Mouse (Mus musculus) embryonic facial prominence, embryonic 12.5 days (tissue): ENCODE data around the gene Fam102a. TPM values are rescaled to one million over a fixed set of nuclear protein-coding genes. Genes with fewer than 3 reads are reported as not detected.

Source experiments
- ATAC-seq: fragments of 200-750 bp; cut with Nextera tagmentation; 2 replicates; pipeline ENCODE4 v1.8.0; 2017; ENCODE audit not compliant: insufficient number of reproducible peaks, insufficient read depth, low FRiP score, low TSS enrichment
- H3K27ac ChIP-seq: fragments of 300-500 bp; sonication (generic); 2 replicates; pipeline ENCODE4 v1.5.1; 2016; ENCODE audit warnings: mild to moderate bottlenecking
- H3K27me3 ChIP-seq: fragments of 300-500 bp; sonication (generic); 2 replicates; pipeline ENCODE4 v1.6.1; 2016; ENCODE audit warnings: mild to moderate bottlenecking, moderate library complexity
- H3K36me3 ChIP-seq: fragments of 300-500 bp; sonication (generic); 2 replicates; pipeline ENCODE4 v1.6.1; 2016; ENCODE audit warnings: mild to moderate bottlenecking
- H3K4me1 ChIP-seq: fragments of 300-500 bp; sonication (generic); 2 replicates; pipeline ENCODE4 v1.6.1; 2016
- H3K4me2 ChIP-seq: fragments of 300-500 bp; sonication (generic); replicated peaks from 2 replicates; pipeline ENCODE4 v1.6.1; 2016; ENCODE audit warnings: mild to moderate bottlenecking, moderate library complexity
- H3K4me3 ChIP-seq: fragments of 300-500 bp; sonication (generic); 2 replicates; pipeline ENCODE4 v1.5.1; 2016; ENCODE audit warnings: mild to moderate bottlenecking
- H3K9ac ChIP-seq: fragments of 300-500 bp; sonication (generic); 2 replicates; pipeline ENCODE4 v1.6.1; 2016; ENCODE audit warnings: mild to moderate bottlenecking, moderate library complexity
- H3K9me3 ChIP-seq: fragments of 300-500 bp; sonication (generic); 2 replicates; pipeline ENCODE4 v1.6.1; 2016; ENCODE audit warnings: mild to moderate bottlenecking, moderate library complexity
- WGBS: fragments of 180-500 bp; shearing (Covaris S2); methylation state at CpG from one replicate; pipeline ENCODE4 v1.1.7; 2016; 5-methylcytosine and 5-hydroxymethylcytosine counted together
- polyA plus RNA-seq: library from polyadenylated mRNA; unstranded; fragments of >200 nt; fragmentation: Nextera tagmentation; extraction: Ambion mirVana; gene quantifications from 2 replicates; pipeline ENCODE4 v1.2.1, GENCODE M21; 2016

Fam102a gene
- polyA plus RNA-seq, 1 experiment from 2014 or later, result 17.0 TPM

GRCm38 (mm10) chr2:32536634-32537359, 1.7 kb downstream of the Fam102a start:
- Histone ChIP-seq H3K4me3 (peak overlapping the region; percentile 79), H3K9me3 (no peaks in the 10 kb centered on the region), H3K27ac (peak overlapping the region; percentile 69), H3K27me3 (no peaks in the 10 kb centered on the region), H3K9ac (peak overlapping the region; percentile 81), H3K36me3 (no peaks in the 10 kb centered on the region), H3K4me2 (peak overlapping the region; percentile 90), H3K4me1 (peaks cover 54% of the 10 kb centered on the region)
- 2% methylated on average over 11 of the region's 11 CpGs for WGBS
- no peak for ATAC-seq

GRCm38 (mm10) chr2:32537360-32537905, 2.3 kb downstream of the Fam102a start:
- Histone ChIP-seq H3K4me1 (peaks cover 54% of the 10 kb centered on the region), H3K27me3 (no peaks in the 10 kb centered on the region), H3K9me3 (no peaks in the 10 kb centered on the region), H3K4me3 (peak overlapping the region; percentile 79), H3K27ac (peak overlapping the region; percentile 69), H3K9ac (peak overlapping the region; percentile 81), H3K36me3 (no peaks in the 10 kb centered on the region), H3K4me2 (peak overlapping the region; percentile 90)
- no peak for ATAC-seq
- 7% methylated on average over 9 of the region's 9 CpGs for WGBS

GRCm38 (mm10) chr2:32537941-32538340, 2.8 kb downstream of the Fam102a start:
- Histone ChIP-seq H3K9me3 (no peaks in the 10 kb centered on the region), H3K27ac (no peak overlapping the region), H3K27me3 (no peaks in the 10 kb centered on the region), H3K36me3 (no peaks in the 10 kb centered on the region), H3K4me1 (peaks cover 54% of the 10 kb centered on the region), H3K9ac (peak overlapping the region; percentile 81; the same call in 1 of the 2 replicates), H3K4me2 (peak overlapping the region; percentile 90), H3K4me3 (peak overlapping the region; percentile 79)
- no peak for ATAC-seq
- 74% methylated on average over 5 of the region's 5 CpGs for WGBS

GRCm38 (mm10) chr2:32538461-32538860, 3.3 kb downstream of the Fam102a start:
- no peaks in the 10 kb centered on the region for H3K9me3 ChIP-seq
- 72% methylated on average over 4 of the region's 4 CpGs for WGBS
- ATAC-seq, result no peak
- H3K27ac ChIP-seq, result no peak overlapping the region
- H3K4me3 ChIP-seq, result peak overlapping the region; percentile 79; the same call in 1 of the 2 replicates
- H3K9ac ChIP-seq, result no peak overlapping the region
- H3K27me3 ChIP-seq, result no peaks in the 10 kb centered on the region
- peak overlapping the region; percentile 90 for H3K4me2 ChIP-seq
- peaks cover 52% of the 10 kb centered on the region for H3K4me1 ChIP-seq
- H3K36me3 ChIP-seq, result no peaks in the 10 kb centered on the region

GRCm38 (mm10) chr2:32539452-32539981, 4.4 kb downstream of the Fam102a start:
- Histone ChIP-seq H3K9ac (peak overlapping the region; percentile 29; the same call in 1 of the 2 replicates), H3K27ac (peak overlapping the region; percentile 3; the same call in 1 of the 2 replicates), H3K9me3 (no peaks in the 10 kb centered on the region), H3K4me1 (peaks cover 42% of the 10 kb centered on the region), H3K27me3 (no peaks in the 10 kb centered on the region), H3K4me2 (peak overlapping the region; percentile 90), H3K36me3 (no peaks in the 10 kb centered on the region), H3K4me3 (no peak overlapping the region)
- 76% methylated on average over 14 of the region's 14 CpGs for WGBS
- no peak for ATAC-seq

GRCm38 (mm10) chr2:32541333-32541908, 6.3 kb downstream of the Fam102a start:
- no peak overlapping the region for H3K4me2 ChIP-seq
- no peak overlapping the region for H3K27ac ChIP-seq
- H3K27me3 ChIP-seq, result no peaks in the 10 kb centered on the region
- no peak overlapping the region for H3K9ac ChIP-seq
- H3K4me1 ChIP-seq, result peaks cover 38% of the 10 kb centered on the region
- 96% methylated on average over 2 of the region's 2 CpGs for WGBS
- no peak for ATAC-seq
- 0 out of 2 replicates have a peak, but pooled peaks cover 6% of the 10 kb centered on the region for H3K36me3 ChIP-seq
- H3K4me3 ChIP-seq, result no peak overlapping the region
- no peaks in the 10 kb centered on the region for H3K9me3 ChIP-seq

- WGBS, result 85% methylated on average over 4 of the region's 4 CpGs
- H3K36me3 ChIP-seq, result 0 out of 2 replicates have a peak, but pooled peaks cover 6% of the 10 kb centered on the region
- H3K4me3 ChIP-seq, result no peak overlapping the region
- ATAC-seq, result no peak
- H3K9ac ChIP-seq, result no peak overlapping the region
- H3K4me2 ChIP-seq, result no peak overlapping the region
- no peaks in the 10 kb centered on the region for H3K27me3 ChIP-seq
- H3K9me3 ChIP-seq, result no peaks in the 10 kb centered on the region
- H3K4me1 ChIP-seq, result peaks cover 31% of the 10 kb centered on the region
- H3K27ac ChIP-seq, result no peak overlapping the region
Observed at GRCm38 (mm10) chr2:32541986-32542573, 6.9 kb downstream of the Fam102a start.

GRCm38 (mm10) chr2:32543031-32543449, 7.9 kb downstream of the Fam102a start:
- WGBS, result 91% methylated on average over 3 of the region's 3 CpGs
- no peak for ATAC-seq

GRCm38 (mm10) chr2:32546951-32547350, 11.8 kb downstream of the Fam102a start:
- H3K27me3 ChIP-seq, result no peaks in the 10 kb centered on the region
- ATAC-seq, result no peak
- H3K4me1 ChIP-seq, result peaks cover 27% of the 10 kb centered on the region
- 0 out of 2 replicates have a peak, but pooled peaks cover 6% of the 10 kb centered on the region for H3K36me3 ChIP-seq
- no peak overlapping the region for H3K27ac ChIP-seq
- WGBS, result 82% methylated on average over 1 of the region's 1 CpGs
- H3K9ac ChIP-seq, result no peak overlapping the region
- H3K4me2 ChIP-seq, result no peak overlapping the region
- no peak overlapping the region for H3K4me3 ChIP-seq
- H3K9me3 ChIP-seq, result no peaks in the 10 kb centered on the region

More at GRCm38 (mm10) chr2:32543031-32543449, 7.9 kb downstream of the Fam102a start:
- no peaks in the 10 kb centered on the region for H3K9me3 ChIP-seq
- H3K27ac ChIP-seq, result no peak overlapping the region
- H3K4me1 ChIP-seq, result peaks cover 21% of the 10 kb centered on the region
- 0 out of 2 replicates have a peak, but pooled peaks cover 6% of the 10 kb centered on the region for H3K36me3 ChIP-seq
- no peak overlapping the region for H3K9ac ChIP-seq
- H3K4me2 ChIP-seq, result no peak overlapping the region
- no peaks in the 10 kb centered on the region for H3K27me3 ChIP-seq
- H3K4me3 ChIP-seq, result no peak overlapping the region

- Histone ChIP-seq H3K9me3 (no peaks in the 10 kb centered on the region), H3K4me3 (no peak overlapping the region), H3K27me3 (no peaks in the 10 kb centered on the region), H3K9ac (no peak overlapping the region), H3K4me1 (peaks cover 27% of the 10 kb centered on the region), H3K4me2 (no peak overlapping the region), H3K36me3 (0 out of 2 replicates have a peak, but pooled peaks cover 6% of the 10 kb centered on the region), H3K27ac (no peak overlapping the region)
- ATAC-seq, result no peak
- WGBS, result 89% methylated on average over 5 of the region's 5 CpGs
Observed at GRCm38 (mm10) chr2:32547380-32547779, 12.2 kb downstream of the Fam102a start.

GRCm38 (mm10) chr2:32547964-32548739, 13.0 kb downstream of the Fam102a start:
- no peak overlapping the region for H3K9ac ChIP-seq
- peaks cover 27% of the 10 kb centered on the region for H3K4me1 ChIP-seq
- 89% methylated on average over 7 of the region's 7 CpGs for WGBS
- H3K27ac ChIP-seq, result no peak overlapping the region
- H3K4me3 ChIP-seq, result no peak overlapping the region
- no peak overlapping the region for H3K4me2 ChIP-seq
- no peaks in the 10 kb centered on the region for H3K9me3 ChIP-seq
- H3K36me3 ChIP-seq, result 0 out of 2 replicates have a peak, but pooled peaks cover 6% of the 10 kb centered on the region
- no peaks in the 10 kb centered on the region for H3K27me3 ChIP-seq
- ATAC-seq, result no peak
